Mouse (Mus musculus) erythroid progenitor cell, adult 5-6 weeks (primary cell): ENCODE measurements around the gene Actb. TPM values are rescaled to one million over a fixed set of nuclear protein-coding genes. Genes with fewer than 3 reads are reported as not detected.

Experiments used
- total RNA-seq, 2 experiments: library from RNA; stranded (forward) in 1 of 2; stranded (reverse) in 1 of 2; fragments of 150-400 nt in 1 of 2; fragments of 186-747, 209-891 nt in 1 of 2; gene quantifications; 2 replicates each; pipeline versions ENCODE4 v1.2.3 to v1.2.4; 2015 to 2017; ENCODE audit warnings: low replicate concordance in 2 of 2

The Actb gene
- total RNA-seq, 2 experiments from 2014 or later: 1,509 to 5,552 TPM

Other genes starting within 250 kb of the Actb start
- not detected in 2 replicates for gene Slc29a4, start 214.2 kb downstream of the Actb start, total RNA-seq (2015; ENCODE audit: low replicate concordance)
- not detected in 2 replicates for gene Slc29a4, start 214.2 kb downstream of the Actb start, total RNA-seq (2017; ENCODE audit: low replicate concordance)
- gene Tnrc18, start 89.1 kb downstream of the Actb start, total RNA-seq (2015; ENCODE audit: low replicate concordance): 14.4 and 21.8 TPM in 2 replicates
- 15.1 TPM in 2 replicates for gene Tnrc18, start 89.1 kb downstream of the Actb start, total RNA-seq (2017; ENCODE audit: low replicate concordance)
- 0.42 and 4.0 TPM in 2 replicates for gene Fbxl18, start 11.3 kb downstream of the Actb start, total RNA-seq (2015; ENCODE audit: low replicate concordance)
- 2.4 and 2.7 TPM in 2 replicates for gene Fbxl18, start 11.3 kb downstream of the Actb start, total RNA-seq (2017; ENCODE audit: low replicate concordance)
- gene Fscn1, start 53.6 kb upstream of the Actb start, total RNA-seq (2015; ENCODE audit: low replicate concordance): 0.84 TPM in 1 of 2 replicates, not detected in the other
- gene Fscn1, start 53.6 kb upstream of the Actb start, total RNA-seq (2017; ENCODE audit: low replicate concordance): 5.1 TPM in 1 of 2 replicates, not detected in the other
- 31.0 and 33.1 TPM in 2 replicates for gene Rnf216, start 206.2 kb upstream of the Actb start, total RNA-seq (2015; ENCODE audit: low replicate concordance)
- 31.1 and 45.7 TPM in 2 replicates for gene Rnf216, start 206.2 kb upstream of the Actb start, total RNA-seq (2017; ENCODE audit: low replicate concordance)
- not detected in 2 replicates for gene Olfr718-ps1, start 240.8 kb upstream of the Actb start, total RNA-seq (2015; ENCODE audit: low replicate concordance)
- gene Olfr718-ps1, start 240.8 kb upstream of the Actb start, total RNA-seq (2017; ENCODE audit: low replicate concordance): not detected in 2 replicates